Mouse (Mus musculus): ENCODE measurements at regions not wholly inside any gene's neighbourhood (a gene's known extent, or its start where the extent isn't known, plus 50 kb on each side); places are given as distances from the start of the nearest gene placed in this dataset.
"Not testable (repeated sequence)": the region's sequence is repeated elsewhere in the genome, so short reads cannot be mapped to it uniquely, and the experiment has no call there.

GRCm38 (mm10) chr2:171592315-171592714 is 451.0 kb downstream of the Cbln4 start:
- no peak for DNase-seq (ENCODE audit: low read depth, low spot score)

- no peak for DNase-seq (ENCODE audit: low read depth, low spot score)
These were observed 455.1 kb downstream of the Cbln4 start for GRCm38 (mm10) chr2:171588158-171588557.

GRCm38 (mm10) chr2:171587635-171588034 is 455.6 kb downstream of the Cbln4 start:
- DNase-seq (ENCODE audit: low read depth, low spot score) = no peak

- no peak for DNase-seq (ENCODE audit: low read depth, low spot score)
These were observed 456.4 kb downstream of the Cbln4 start for GRCm38 (mm10) chr2:171586853-171587220.

GRCm38 (mm10) chr2:171586217-171586852 is 456.9 kb downstream of the Cbln4 start:
- DNase-seq (ENCODE audit: low read depth, low spot score) = no peak

GRCm38 (mm10) chr2:171574360-171574759 is 468.9 kb downstream of the Cbln4 start:
- no peak for DNase-seq (ENCODE audit: low read depth, low spot score)

- DNase-seq (ENCODE audit: low read depth, low spot score) = no peak
These were observed 480.6 kb downstream of the Cbln4 start for GRCm38 (mm10) chr2:171562656-171563055.

- not testable (repeated sequence) for DNase-seq (ENCODE audit: low read depth, low spot score)
These were observed 500.5 kb downstream of the Cbln4 start for GRCm38 (mm10) chr2:171542768-171543167.

- no peak for DNase-seq (ENCODE audit: low read depth, low spot score)
These were observed 528.4 kb downstream of the Cbln4 start for GRCm38 (mm10) chr2:171514876-171515275.

GRCm38 (mm10) chr2:171496620-171497019 is 546.6 kb downstream of the Cbln4 start:
- DNase-seq (ENCODE audit: low read depth, low spot score) = no peak

GRCm38 (mm10) chr2:171493741-171494140 is 549.5 kb downstream of the Cbln4 start:
- DNase-seq (ENCODE audit: low read depth, low spot score) = peak; percentile 29

- no peak for DNase-seq (ENCODE audit: low read depth, low spot score)
These were observed 556.0 kb downstream of the Cbln4 start for GRCm38 (mm10) chr2:171487284-171487683.

- no peak for DNase-seq (ENCODE audit: low read depth, low spot score)
These were observed 590.0 kb downstream of the Cbln4 start for GRCm38 (mm10) chr2:171453241-171453640.

- DNase-seq (ENCODE audit: low read depth, low spot score) = peak; percentile 13
These were observed 637.2 kb downstream of the Cbln4 start for GRCm38 (mm10) chr2:171406057-171406456.

GRCm38 (mm10) chr2:171388936-171389335 is 654.3 kb downstream of the Cbln4 start:
- no peak for DNase-seq (ENCODE audit: low read depth, low spot score)

- DNase-seq (ENCODE audit: low read depth, low spot score) = no peak
These were observed 641.9 kb downstream of the Dok5 start for GRCm38 (mm10) chr2:171373457-171373856.

- DNase-seq (ENCODE audit: low read depth, low spot score) = no peak
These were observed 641.4 kb downstream of the Dok5 start for GRCm38 (mm10) chr2:171373016-171373415.

- no peak for DNase-seq (ENCODE audit: low read depth, low spot score)
These were observed 640.1 kb downstream of the Dok5 start for GRCm38 (mm10) chr2:171371751-171372150.

- no peak for DNase-seq (ENCODE audit: low read depth, low spot score)
These were observed 633.9 kb downstream of the Dok5 start for GRCm38 (mm10) chr2:171365553-171365952.

GRCm38 (mm10) chr2:171364621-171365020 is 633.0 kb downstream of the Dok5 start:
- no peak for DNase-seq (ENCODE audit: low read depth, low spot score)

- no peak for DNase-seq (ENCODE audit: low read depth, low spot score)
These were observed 631.8 kb downstream of the Dok5 start for GRCm38 (mm10) chr2:171363381-171363780.

GRCm38 (mm10) chr2:171358071-171358760 is 626.6 kb downstream of the Dok5 start:
- DNase-seq (ENCODE audit: low read depth, low spot score) = no peak

GRCm38 (mm10) chr2:171348156-171348555 is 616.5 kb downstream of the Dok5 start:
- DNase-seq (ENCODE audit: low read depth, low spot score) = no peak
